Mouse (Mus musculus): Measurements from ENCODE around the gene Myt1l. TPM values are rescaled to one million over a fixed set of nuclear protein-coding genes. Genes with fewer than 3 reads are reported as not detected.

Gene Myt1l
- total and polyA plus RNA-seq, 2 experiments from 2014 or later = 68.6 to 173 TPM

GRCm38 (mm10) chr12:29956969-29957368 lies 428.8 kb downstream of the Myt1l start:
- no peak overlapping the region for H3K4me3 ChIP-seq (ENCODE audit: low read length)
- no peak overlapping the region for H3K4me2 ChIP-seq (ENCODE audit: low read depth, low read length)
- no peaks in the 10 kb centered on the region for H3K27me3 ChIP-seq (ENCODE audit: insufficient read depth, low read length)
- no peak overlapping the region for H3K27ac ChIP-seq
- no peaks in the 10 kb centered on the region for H3K36me3 ChIP-seq (ENCODE audit: insufficient read depth, low read length)
- no peaks in the 10 kb centered on the region for H3K9me3 ChIP-seq (ENCODE audit: low read length)
- peaks cover 36% of the 10 kb centered on the region for H3K4me1 ChIP-seq (ENCODE audit: insufficient read depth, low read length)
- TF ChIP-seq CTCF (IDR thresholded peaks at IDR 0.05; ENCODE audit: low read depth) = no peak
- ATAC-seq (peak; percentile 73), DNase-seq (ENCODE audit: low spot score) (peak; percentile 64)
- WGBS = 54% methylated on average over 12 of the region's 12 CpGs
- H3K9ac ChIP-seq (replicated peaks; ENCODE audit: low read length) = no peak overlapping the region

GRCm38 (mm10) chr12:29958637-29959036 lies 430.5 kb downstream of the Myt1l start:
- Histone ChIP-seq H3K27me3 (ENCODE audit: insufficient read depth, low read length) (no peaks in the 10 kb centered on the region), H3K9me3 (ENCODE audit: low read length) (no peaks in the 10 kb centered on the region), H3K9ac (replicated peaks; ENCODE audit: low read length) (no peak overlapping the region), H3K27ac (no peak overlapping the region), H3K4me3 (ENCODE audit: low read length) (no peak overlapping the region), H3K4me1 (ENCODE audit: insufficient read depth, low read length) (peaks cover 28% of the 10 kb centered on the region), H3K36me3 (ENCODE audit: insufficient read depth, low read length) (no peaks in the 10 kb centered on the region), H3K4me2 (ENCODE audit: low read depth, low read length) (no peak overlapping the region)
- ATAC-seq (no peak), DNase-seq (ENCODE audit: low spot score) (no peak)
- 85% methylated on average over 5 of the region's 5 CpGs for WGBS
- no peak for TF ChIP-seq CTCF (IDR thresholded peaks at IDR 0.05; ENCODE audit: low read depth)

- no peaks in the 10 kb centered on the region for H3K36me3 ChIP-seq (ENCODE audit: insufficient read depth, low read length)
Observed at GRCm38 (mm10) chr12:29961041-29961440, 432.9 kb downstream of the Myt1l start.

GRCm38 (mm10) chr12:29965016-29965415 lies 436.8 kb downstream of the Myt1l start:
- H3K9ac ChIP-seq (replicated peaks; ENCODE audit: low read length) = no peak overlapping the region
- H3K4me1 ChIP-seq (ENCODE audit: insufficient read depth, low read length) = 0 out of 2 replicates have a peak, but pooled peaks cover 4% of the 10 kb centered on the region
- no peak for DNase-seq (ENCODE audit: low spot score)
- no peak overlapping the region for H3K27ac ChIP-seq
- no peak for TF ChIP-seq CTCF (IDR thresholded peaks at IDR 0.05; ENCODE audit: low read depth)
- H3K4me3 ChIP-seq (ENCODE audit: low read length) = no peak overlapping the region
- no peaks in the 10 kb centered on the region for H3K9me3 ChIP-seq (ENCODE audit: low read length)
- ATAC-seq = no peak
- H3K36me3 ChIP-seq (ENCODE audit: insufficient read depth, low read length) = no peaks in the 10 kb centered on the region
- 80% methylated on average over 6 of the region's 6 CpGs for WGBS
- no peak overlapping the region for H3K4me2 ChIP-seq (ENCODE audit: low read depth, low read length)
- no peaks in the 10 kb centered on the region for H3K27me3 ChIP-seq (ENCODE audit: insufficient read depth, low read length)

More at GRCm38 (mm10) chr12:29961041-29961440, 432.9 kb downstream of the Myt1l start:
- no peaks in the 10 kb centered on the region for H3K27me3 ChIP-seq (ENCODE audit: insufficient read depth, low read length)
- no peak overlapping the region for H3K4me3 ChIP-seq (ENCODE audit: low read length)
- no peak for TF ChIP-seq CTCF (IDR thresholded peaks at IDR 0.05; ENCODE audit: low read depth)
- 95% methylated on average over 1 of the region's 1 CpGs for WGBS
- DNase-seq (ENCODE audit: low spot score) = no peak
- ATAC-seq = no peak
- no peak overlapping the region for H3K9ac ChIP-seq (replicated peaks; ENCODE audit: low read length)
- no peak overlapping the region for H3K4me2 ChIP-seq (ENCODE audit: low read depth, low read length)
- no peaks in the 10 kb centered on the region for H3K9me3 ChIP-seq (ENCODE audit: low read length)
- peaks cover 17% of the 10 kb centered on the region; the same call in 1 of the 2 replicates for H3K4me1 ChIP-seq (ENCODE audit: insufficient read depth, low read length)
- H3K27ac ChIP-seq = no peak overlapping the region

GRCm38 (mm10) chr12:29971795-29972464 lies 443.7 kb downstream of the Myt1l start:
- 86% methylated on average over 7 of the region's 7 CpGs for WGBS

GRCm38 (mm10) chr12:29972533-29972932 lies 444.3 kb downstream of the Myt1l start:
- no peak overlapping the region for H3K27ac ChIP-seq
- WGBS = 87% methylated on average over 6 of the region's 6 CpGs
- H3K36me3 ChIP-seq (ENCODE audit: insufficient read depth, low read length) = peaks cover 12% of the 10 kb centered on the region; the same call in 1 of the 2 replicates
- TF ChIP-seq CTCF (IDR thresholded peaks at IDR 0.05; ENCODE audit: low read depth) = no peak
- no peaks in the 10 kb centered on the region for H3K9me3 ChIP-seq (ENCODE audit: low read length)
- no peaks in the 10 kb centered on the region for H3K27me3 ChIP-seq (ENCODE audit: insufficient read depth, low read length)
- DNase-seq (ENCODE audit: low spot score) (no peak), ATAC-seq (no peak)
- H3K4me1 ChIP-seq (ENCODE audit: insufficient read depth, low read length) = no peaks in the 10 kb centered on the region
- no peak overlapping the region for H3K9ac ChIP-seq (replicated peaks; ENCODE audit: low read length)
- H3K4me2 ChIP-seq (ENCODE audit: low read depth, low read length) = no peak overlapping the region
- H3K4me3 ChIP-seq (ENCODE audit: low read length) = no peak overlapping the region

More at GRCm38 (mm10) chr12:29971795-29972464, 443.7 kb downstream of the Myt1l start:
- Histone ChIP-seq H3K27ac (no peak overlapping the region), H3K4me2 (ENCODE audit: low read depth, low read length) (no peak overlapping the region), H3K9me3 (ENCODE audit: low read length) (no peaks in the 10 kb centered on the region), H3K4me3 (ENCODE audit: low read length) (no peak overlapping the region), H3K27me3 (ENCODE audit: insufficient read depth, low read length) (no peaks in the 10 kb centered on the region), H3K9ac (replicated peaks; ENCODE audit: low read length) (no peak overlapping the region), H3K36me3 (ENCODE audit: insufficient read depth, low read length) (peaks cover 12% of the 10 kb centered on the region; the same call in 1 of the 2 replicates), H3K4me1 (ENCODE audit: insufficient read depth, low read length) (no peaks in the 10 kb centered on the region)
- no peak for DNase-seq (ENCODE audit: low spot score)
- ATAC-seq = no peak
- no peak for TF ChIP-seq CTCF (IDR thresholded peaks at IDR 0.05; ENCODE audit: low read depth)
